Mouse (Mus musculus): ENCODE measurements around the gene Arfgef3. TPM values are rescaled to one million over a fixed set of nuclear protein-coding genes. Genes with fewer than 3 reads are reported as not detected.
A peak's percentile ranks its signal among the peaks of the same experiment; 100 is the strongest.

The Arfgef3 gene
- polyA plus RNA-seq, 1 experiment from 2014 or later, result 1.8 TPM

GRCm38 (mm10) chr10:18700117-18700516 lies 43.6 kb downstream of the Arfgef3 start:
- no peak overlapping the region for H3K4me2 ChIP-seq (replicated peaks; ENCODE audit: low read depth, low read length)
- no peak for ATAC-seq (ENCODE audit: low FRiP score, low TSS enrichment)
- H3K27me3 ChIP-seq (ENCODE audit: control insufficient read depth, insufficient read depth, low read length), result no peaks in the 10 kb centered on the region
- no peak overlapping the region for H3K9ac ChIP-seq (ENCODE audit: low read depth, low read length)
- H3K4me1 ChIP-seq (ENCODE audit: control insufficient read depth, insufficient read depth, low read length), result no peaks in the 10 kb centered on the region
- no peaks in the 10 kb centered on the region for H3K36me3 ChIP-seq (ENCODE audit: control insufficient read depth, insufficient read depth, low read length)
- no peak overlapping the region for H3K4me3 ChIP-seq (ENCODE audit: low read length)
- WGBS, result 76% methylated on average over 2 of the region's 2 CpGs
- no peaks in the 10 kb centered on the region for H3K9me3 ChIP-seq (ENCODE audit: control insufficient read depth, low read length)
- no peak overlapping the region for H3K27ac ChIP-seq (ENCODE audit: low read depth, low read length)

- 80% methylated on average over 2 of the region's 2 CpGs for WGBS
- H3K36me3 ChIP-seq (ENCODE audit: control insufficient read depth, insufficient read depth, low read length), result no peaks in the 10 kb centered on the region
Measured at GRCm38 (mm10) chr10:18699151-18699550, 44.6 kb downstream of the Arfgef3 start.

GRCm38 (mm10) chr10:18696461-18696860 lies 47.3 kb downstream of the Arfgef3 start:
- no peak overlapping the region for H3K27ac ChIP-seq (ENCODE audit: low read depth, low read length)
- no peaks in the 10 kb centered on the region for H3K4me1 ChIP-seq (ENCODE audit: control insufficient read depth, insufficient read depth, low read length)
- no peaks in the 10 kb centered on the region for H3K36me3 ChIP-seq (ENCODE audit: control insufficient read depth, insufficient read depth, low read length)
- WGBS, result 69% methylated on average over 6 of the region's 6 CpGs
- no peak for ATAC-seq (ENCODE audit: low FRiP score, low TSS enrichment)
- H3K9me3 ChIP-seq (ENCODE audit: control insufficient read depth, low read length), result no peaks in the 10 kb centered on the region
- H3K4me3 ChIP-seq (ENCODE audit: low read length), result no peak overlapping the region
- H3K9ac ChIP-seq (ENCODE audit: low read depth, low read length), result no peak overlapping the region
- H3K4me2 ChIP-seq (replicated peaks; ENCODE audit: low read depth, low read length), result no peak overlapping the region
- no peaks in the 10 kb centered on the region for H3K27me3 ChIP-seq (ENCODE audit: control insufficient read depth, insufficient read depth, low read length)

More at GRCm38 (mm10) chr10:18699151-18699550, 44.6 kb downstream of the Arfgef3 start:
- Histone ChIP-seq H3K4me1 (ENCODE audit: control insufficient read depth, insufficient read depth, low read length) (no peaks in the 10 kb centered on the region), H3K9me3 (ENCODE audit: control insufficient read depth, low read length) (no peaks in the 10 kb centered on the region), H3K4me2 (replicated peaks; ENCODE audit: low read depth, low read length) (no peak overlapping the region), H3K27ac (ENCODE audit: low read depth, low read length) (no peak overlapping the region), H3K27me3 (ENCODE audit: control insufficient read depth, insufficient read depth, low read length) (no peaks in the 10 kb centered on the region), H3K9ac (ENCODE audit: low read depth, low read length) (no peak overlapping the region), H3K4me3 (ENCODE audit: low read length) (no peak overlapping the region)
- no peak for ATAC-seq (ENCODE audit: low FRiP score, low TSS enrichment)

GRCm38 (mm10) chr10:18688234-18688633 lies 55.5 kb downstream of the Arfgef3 start:
- Histone ChIP-seq H3K4me2 (replicated peaks; ENCODE audit: low read depth, low read length) (no peak overlapping the region), H3K27me3 (ENCODE audit: control insufficient read depth, insufficient read depth, low read length) (no peaks in the 10 kb centered on the region), H3K9ac (ENCODE audit: low read depth, low read length) (no peak overlapping the region), H3K4me3 (ENCODE audit: low read length) (no peak overlapping the region), H3K27ac (ENCODE audit: low read depth, low read length) (no peak overlapping the region), H3K36me3 (ENCODE audit: control insufficient read depth, insufficient read depth, low read length) (no peaks in the 10 kb centered on the region), H3K4me1 (ENCODE audit: control insufficient read depth, insufficient read depth, low read length) (no peaks in the 10 kb centered on the region), H3K9me3 (ENCODE audit: control insufficient read depth, low read length) (no peaks in the 10 kb centered on the region)
- no peak for ATAC-seq (ENCODE audit: low FRiP score, low TSS enrichment)
- 64% methylated on average over 2 of the region's 2 CpGs for WGBS

GRCm38 (mm10) chr10:18681385-18681954 lies 62.3 kb downstream of the Arfgef3 start:
- Histone ChIP-seq H3K36me3 (ENCODE audit: control insufficient read depth, insufficient read depth, low read length) (no peaks in the 10 kb centered on the region), H3K9ac (ENCODE audit: low read depth, low read length) (no peak overlapping the region), H3K4me1 (ENCODE audit: control insufficient read depth, insufficient read depth, low read length) (0 out of 2 replicates have a peak, but pooled peaks cover 4% of the 10 kb centered on the region), H3K27me3 (ENCODE audit: control insufficient read depth, insufficient read depth, low read length) (no peaks in the 10 kb centered on the region), H3K4me3 (ENCODE audit: low read length) (no peak overlapping the region), H3K4me2 (replicated peaks; ENCODE audit: low read depth, low read length) (no peak overlapping the region), H3K9me3 (ENCODE audit: control insufficient read depth, low read length) (no peaks in the 10 kb centered on the region), H3K27ac (ENCODE audit: low read depth, low read length) (peak overlapping the region; percentile 30; the same call in 1 of the 2 replicates)
- no peak for ATAC-seq (ENCODE audit: low FRiP score, low TSS enrichment)
- 65% methylated on average over 2 of the region's 2 CpGs for WGBS

GRCm38 (mm10) chr10:18680661-18681384 lies 62.9 kb downstream of the Arfgef3 start:
- ATAC-seq (ENCODE audit: low FRiP score, low TSS enrichment), result no peak; the same call in 1 of the 2 replicates
- Histone ChIP-seq H3K9ac (ENCODE audit: low read depth, low read length) (no peak overlapping the region), H3K4me1 (ENCODE audit: control insufficient read depth, insufficient read depth, low read length) (0 out of 2 replicates have a peak, but pooled peaks cover 4% of the 10 kb centered on the region), H3K4me3 (ENCODE audit: low read length) (no peak overlapping the region), H3K9me3 (ENCODE audit: control insufficient read depth, low read length) (peaks cover 3% of the 10 kb centered on the region; the same call in 1 of the 2 replicates), H3K4me2 (replicated peaks; ENCODE audit: low read depth, low read length) (no peak overlapping the region), H3K27ac (ENCODE audit: low read depth, low read length) (peak overlapping the region; percentile 30; the same call in 1 of the 2 replicates), H3K36me3 (ENCODE audit: control insufficient read depth, insufficient read depth, low read length) (no peaks in the 10 kb centered on the region), H3K27me3 (ENCODE audit: control insufficient read depth, insufficient read depth, low read length) (no peaks in the 10 kb centered on the region)
- 51% methylated on average over 3 of the region's 3 CpGs for WGBS

- 87% methylated on average over 4 of the region's 4 CpGs for WGBS
Measured at GRCm38 (mm10) chr10:18678836-18679235, 64.9 kb downstream of the Arfgef3 start.

GRCm38 (mm10) chr10:18664794-18665193 lies 79.0 kb downstream of the Arfgef3 start:
- Histone ChIP-seq H3K4me2 (replicated peaks; ENCODE audit: low read depth, low read length) (no peak overlapping the region), H3K27ac (ENCODE audit: low read depth, low read length) (no peak overlapping the region), H3K4me1 (ENCODE audit: control insufficient read depth, insufficient read depth, low read length) (no peaks in the 10 kb centered on the region), H3K27me3 (ENCODE audit: control insufficient read depth, insufficient read depth, low read length) (no peaks in the 10 kb centered on the region), H3K36me3 (ENCODE audit: control insufficient read depth, insufficient read depth, low read length) (no peaks in the 10 kb centered on the region), H3K9ac (ENCODE audit: low read depth, low read length) (no peak overlapping the region), H3K9me3 (ENCODE audit: control insufficient read depth, low read length) (no peaks in the 10 kb centered on the region; the same call in 1 of the 2 replicates), H3K4me3 (ENCODE audit: low read length) (no peak overlapping the region)
- 94% methylated on average over 11 of the region's 11 CpGs for WGBS
- ATAC-seq (ENCODE audit: low FRiP score, low TSS enrichment), result no peak

More at GRCm38 (mm10) chr10:18678836-18679235, 64.9 kb downstream of the Arfgef3 start:
- no peak overlapping the region for H3K4me3 ChIP-seq (ENCODE audit: low read length)
- H3K4me1 ChIP-seq (ENCODE audit: control insufficient read depth, insufficient read depth, low read length), result 0 out of 2 replicates have a peak, but pooled peaks cover 4% of the 10 kb centered on the region
- H3K9ac ChIP-seq (ENCODE audit: low read depth, low read length), result no peak overlapping the region
- no peak for ATAC-seq (ENCODE audit: low FRiP score, low TSS enrichment)
- H3K4me2 ChIP-seq (replicated peaks; ENCODE audit: low read depth, low read length), result no peak overlapping the region
- H3K27me3 ChIP-seq (ENCODE audit: control insufficient read depth, insufficient read depth, low read length), result no peaks in the 10 kb centered on the region
- peaks cover 3% of the 10 kb centered on the region; the same call in 1 of the 2 replicates for H3K9me3 ChIP-seq (ENCODE audit: control insufficient read depth, low read length)
- no peak overlapping the region for H3K27ac ChIP-seq (ENCODE audit: low read depth, low read length)
- H3K36me3 ChIP-seq (ENCODE audit: control insufficient read depth, insufficient read depth, low read length), result no peaks in the 10 kb centered on the region

GRCm38 (mm10) chr10:18664016-18664415 lies 79.7 kb downstream of the Arfgef3 start:
- Histone ChIP-seq H3K36me3 (ENCODE audit: control insufficient read depth, insufficient read depth, low read length) (no peaks in the 10 kb centered on the region), H3K9ac (ENCODE audit: low read depth, low read length) (no peak overlapping the region), H3K9me3 (ENCODE audit: control insufficient read depth, low read length) (no peaks in the 10 kb centered on the region; the same call in 1 of the 2 replicates), H3K4me1 (ENCODE audit: control insufficient read depth, insufficient read depth, low read length) (no peaks in the 10 kb centered on the region), H3K27me3 (ENCODE audit: control insufficient read depth, insufficient read depth, low read length) (no peaks in the 10 kb centered on the region), H3K4me2 (replicated peaks; ENCODE audit: low read depth, low read length) (no peak overlapping the region), H3K4me3 (ENCODE audit: low read length) (no peak overlapping the region), H3K27ac (ENCODE audit: low read depth, low read length) (no peak overlapping the region)
- 87% methylated on average over 2 of the region's 2 CpGs for WGBS
- ATAC-seq (ENCODE audit: low FRiP score, low TSS enrichment), result no peak
